Mouse (Mus musculus) bone marrow macrophage, adult 2 months (primary cell): ENCODE results near the gene Cacng3.

Source experiments
- CTCF ChIP-seq: IDR thresholded peaks from 2 replicates; pipeline ENCODE4 v1.5.1; 2012; ENCODE audit warnings: low read depth, mild to moderate bottlenecking, low read length, moderate library complexity
- POLR2A ChIP-seq: IDR thresholded peaks from 2 replicates; pipeline ENCODE4 v1.6.1; 2012; ENCODE audit warnings: mild to moderate bottlenecking, low read depth, low read length, borderline replicate concordance

- TF ChIP-seq CTCF (no peak), POLR2A (no peak)
These were observed 39.9 kb upstream of the Cacng3 start for GRCm38 (mm10) chr7:122630386-122630785.
